Mouse (Mus musculus): ENCODE results near the gene Letmd1.
A peak's percentile ranks its signal among the peaks of the same experiment; 100 is the strongest.
"Not testable (repeated sequence)": the region's sequence is repeated elsewhere in the genome, so short reads cannot be mapped to it uniquely, and the experiment has no call there.

Gene Letmd1

GRCm38 (mm10) chr15:100468295-100469188 is at the start of gene Letmd1:
Gene Letmd1, plus strand, starts transcription at chr15:100469023.
- DNase-seq, result peak; percentile 87 to 93

- no peak for DNase-seq
Observed at GRCm38 (mm10) chr15:100419311-100419710, 49.5 kb upstream of the Letmd1 start.

GRCm38 (mm10) chr15:100419901-100420745 is 48.7 kb upstream of the Letmd1 start:
- no peak for DNase-seq

- DNase-seq, result no peak
Observed at GRCm38 (mm10) chr15:100421059-100421757, 47.6 kb upstream of the Letmd1 start.

- not testable (repeated sequence) for DNase-seq
Observed at GRCm38 (mm10) chr15:100421758-100422197, 47.0 kb upstream of the Letmd1 start, which contains the start of gene Gm5475. Gene Gm5475, plus strand, starts transcription at chr15:100422147.

- peak in 1 of 2 experiments; percentile 62 for DNase-seq
Observed at GRCm38 (mm10) chr15:100422476-100422875, 46.3 kb upstream of the Letmd1 start.

GRCm38 (mm10) chr15:100422899-100423860 is 45.6 kb upstream of the Letmd1 start:
- DNase-seq, result peak; percentile 97 to 98

GRCm38 (mm10) chr15:100423916-100424315 is 44.9 kb upstream of the Letmd1 start:
- no peak for DNase-seq

GRCm38 (mm10) chr15:100424396-100425122 is 44.3 kb upstream of the Letmd1 start, which contains the start of gene Slc11a2:
Gene Slc11a2, minus strand, starts transcription at chr15:100425072.
- no peak for DNase-seq

GRCm38 (mm10) chr15:100428296-100428905 is 40.4 kb upstream of the Letmd1 start:
- DNase-seq, result no peak

GRCm38 (mm10) chr15:100429959-100430565 is 38.8 kb upstream of the Letmd1 start:
- DNase-seq, result peak; percentile 52 to 66

GRCm38 (mm10) chr15:100433234-100433633 is 35.6 kb upstream of the Letmd1 start:
- no peak for DNase-seq

- DNase-seq, result no peak
Observed at GRCm38 (mm10) chr15:100436112-100436511, 32.7 kb upstream of the Letmd1 start.

- no peak for DNase-seq
Observed at GRCm38 (mm10) chr15:100436518-100436917, 32.3 kb upstream of the Letmd1 start.

GRCm38 (mm10) chr15:100443126-100443922 is 25.5 kb upstream of the Letmd1 start:
- peak; percentile 81 to 88 for DNase-seq

GRCm38 (mm10) chr15:100446887-100447286 is 21.9 kb upstream of the Letmd1 start:
- DNase-seq, result no peak

GRCm38 (mm10) chr15:100448572-100448971 is 20.3 kb upstream of the Letmd1 start:
- DNase-seq, result no peak

GRCm38 (mm10) chr15:100449495-100449894 is 19.3 kb upstream of the Letmd1 start:
- DNase-seq, result no peak

- peak; percentile 55 to 72 for DNase-seq
Observed at GRCm38 (mm10) chr15:100451245-100451644, 17.6 kb upstream of the Letmd1 start.

Data from cerebellum, postnatal 25 days (tissue).